Mouse (Mus musculus) ES-Bruce4 (cell line): ENCODE data around the gene Tmem220. TPM values are rescaled to one million over a fixed set of nuclear protein-coding genes. Genes with fewer than 3 reads are reported as not detected.
A peak's percentile ranks its signal among the peaks of the same experiment; 100 is the strongest.

ENCODE experiments used
- H3K27ac ChIP-seq: 2 replicates; pipeline ENCODE4 v1.5.1; 2012; ENCODE audit warnings: low read length, inconsistent platforms; ENCODE audit not compliant: insufficient read depth
- H3K27me3 ChIP-seq: 2 replicates; pipeline ENCODE4 v1.6.1; 2012; ENCODE audit warnings: mild to moderate bottlenecking, low read length, inconsistent platforms; ENCODE audit not compliant: control insufficient read depth, poor library complexity, insufficient read depth, severe bottlenecking
- H3K36me3 ChIP-seq: 2 replicates; pipeline ENCODE4 v1.6.1; 2012; ENCODE audit warnings: inconsistent platforms, mild to moderate bottlenecking, low read length, moderate library complexity; ENCODE audit not compliant: control insufficient read depth, poor library complexity, insufficient read depth, severe bottlenecking
- H3K4me1 ChIP-seq: one replicate; pipeline ENCODE4 v1.8.1; 2011; ENCODE audit warnings: low read length; ENCODE audit not compliant: control insufficient read depth, insufficient read depth
- H3K4me3 ChIP-seq: 2 replicates; pipeline ENCODE4 v1.5.1; 2011; ENCODE audit warnings: low read depth, mild to moderate bottlenecking, low read length
- H3K9ac ChIP-seq: 2 replicates; pipeline ENCODE4 v1.6.1; 2012; ENCODE audit warnings: low read depth, mild to moderate bottlenecking, inconsistent platforms; ENCODE audit not compliant: poor library complexity, severe bottlenecking
- H3K9me3 ChIP-seq: replicated peaks from 2 replicates; pipeline ENCODE4 v1.6.1; 2012; ENCODE audit warnings: mild to moderate bottlenecking, low read length, inconsistent platforms; ENCODE audit not compliant: control insufficient read depth, poor library complexity, insufficient read depth, severe bottlenecking
- CTCF ChIP-seq: IDR thresholded peaks from one replicate; pipeline ENCODE4 v1.8.1; 2011; ENCODE audit warnings: low read depth, low read length
- EP300 ChIP-seq: IDR thresholded peaks from 2 replicates; pipeline ENCODE4 v1.6.1; 2011; ENCODE audit warnings: low read depth, low read length; ENCODE audit not compliant: insufficient read depth
- POLR2A ChIP-seq: IDR thresholded peaks from one replicate; pipeline ENCODE4 v1.8.1; 2011; ENCODE audit warnings: low read length; ENCODE audit not compliant: insufficient read depth
- polyA plus RNA-seq: library from polyadenylated mRNA; stranded (reverse); fragments of >200 nt; gene quantifications from 2 replicates; pipeline ENCODE4 v1.2.4, GENCODE M21; 2011; ENCODE audit warnings: low read depth; ENCODE audit not compliant: missing spikeins, insufficient read depth, insufficient read length

Gene Tmem220
- polyA plus RNA-seq, 1 experiment: 2.0 TPM

DNA sequence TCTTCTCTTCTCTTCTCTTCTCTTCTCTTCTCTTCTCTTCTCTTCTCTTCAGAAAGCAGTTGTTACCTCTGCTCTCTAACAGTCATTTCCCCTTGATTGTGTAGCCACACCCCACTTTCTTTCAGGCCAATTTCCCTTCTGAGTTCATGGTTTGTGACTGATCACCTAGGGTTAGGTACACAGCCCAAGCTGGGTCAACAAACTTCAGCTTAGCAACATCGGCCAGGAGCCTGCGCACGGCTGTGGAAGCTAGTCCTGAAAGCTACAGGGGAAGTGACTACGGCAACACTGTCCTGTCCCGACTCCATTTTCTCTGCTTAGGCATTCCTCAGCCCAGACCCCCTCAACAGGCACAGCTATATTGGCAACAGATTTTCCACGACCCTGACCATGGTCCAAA is 20.0 kb downstream of the Tmem220 start:
- Histone ChIP-seq H3K9me3 (no peaks in the 10 kb centered on the region), H3K27me3 (no peaks in the 10 kb centered on the region), H3K4me3 (no peak overlapping the region), H3K27ac (0 out of 2 replicates have a peak overlapping the region, but pooled peaks have one; percentile 61), H3K4me1 (peaks cover 3% of the 10 kb centered on the region), H3K36me3 (peaks cover 20% of the 10 kb centered on the region), H3K9ac (no peak overlapping the region)
- TF ChIP-seq POLR2A (no peak), EP300 (no peak), CTCF (no peak)

GRCm38 (mm10) chr11:67047199-67047598 is 22.2 kb downstream of the Tmem220 start:
- Histone ChIP-seq H3K9me3 (no peaks in the 10 kb centered on the region), H3K9ac (no peak overlapping the region), H3K36me3 (0 out of 2 replicates have a peak, but pooled peaks cover 2% of the 10 kb centered on the region), H3K4me1 (peaks cover 3% of the 10 kb centered on the region), H3K27ac (no peak overlapping the region), H3K27me3 (no peaks in the 10 kb centered on the region), H3K4me3 (no peak overlapping the region)
- no peak for TF ChIP-seq POLR2A
- no peak for TF ChIP-seq EP300
- no peak for TF ChIP-seq CTCF

GRCm38 (mm10) chr11:67048496-67048895 is 23.5 kb downstream of the Tmem220 start:
- Histone ChIP-seq H3K4me3 (no peak overlapping the region), H3K9ac (0 out of 2 replicates have a peak overlapping the region, but pooled peaks have one; percentile 15), H3K27ac (no peak overlapping the region), H3K9me3 (no peaks in the 10 kb centered on the region), H3K36me3 (0 out of 2 replicates have a peak, but pooled peaks cover 2% of the 10 kb centered on the region), H3K4me1 (peaks cover 3% of the 10 kb centered on the region), H3K27me3 (no peaks in the 10 kb centered on the region)
- TF ChIP-seq CTCF (no peak), EP300 (no peak), POLR2A (no peak)

DNA sequence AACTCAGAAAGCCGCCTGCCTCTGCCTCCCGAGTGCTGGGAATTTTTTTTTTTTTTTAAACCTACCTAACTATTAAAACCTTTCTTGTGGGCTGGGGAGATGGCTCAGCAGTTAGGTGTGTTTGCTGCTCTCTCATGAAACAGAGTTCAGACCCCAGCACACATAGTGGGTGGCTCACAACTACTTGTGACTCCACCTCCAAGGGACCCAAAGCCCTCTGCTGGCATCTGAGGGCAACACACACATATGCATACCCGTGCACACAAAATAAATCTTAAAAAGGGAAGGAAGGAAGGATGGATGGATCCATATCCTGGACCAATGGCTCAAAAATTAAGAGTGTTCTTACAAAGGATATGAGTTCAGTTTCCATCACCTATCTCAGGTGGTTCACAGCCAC is 24.3 kb downstream of the Tmem220 start:
- H3K4me1 ChIP-seq: peaks cover 3% of the 10 kb centered on the region
- H3K27ac ChIP-seq: no peak overlapping the region
- no peak overlapping the region for H3K4me3 ChIP-seq
- TF ChIP-seq POLR2A (no peak), CTCF (no peak), EP300 (no peak)
- no peaks in the 10 kb centered on the region for H3K9me3 ChIP-seq
- H3K36me3 ChIP-seq: peaks cover 2% of the 10 kb centered on the region; the same call in 1 of the 2 replicates
- no peaks in the 10 kb centered on the region for H3K27me3 ChIP-seq
- no peak overlapping the region for H3K9ac ChIP-seq

DNA sequence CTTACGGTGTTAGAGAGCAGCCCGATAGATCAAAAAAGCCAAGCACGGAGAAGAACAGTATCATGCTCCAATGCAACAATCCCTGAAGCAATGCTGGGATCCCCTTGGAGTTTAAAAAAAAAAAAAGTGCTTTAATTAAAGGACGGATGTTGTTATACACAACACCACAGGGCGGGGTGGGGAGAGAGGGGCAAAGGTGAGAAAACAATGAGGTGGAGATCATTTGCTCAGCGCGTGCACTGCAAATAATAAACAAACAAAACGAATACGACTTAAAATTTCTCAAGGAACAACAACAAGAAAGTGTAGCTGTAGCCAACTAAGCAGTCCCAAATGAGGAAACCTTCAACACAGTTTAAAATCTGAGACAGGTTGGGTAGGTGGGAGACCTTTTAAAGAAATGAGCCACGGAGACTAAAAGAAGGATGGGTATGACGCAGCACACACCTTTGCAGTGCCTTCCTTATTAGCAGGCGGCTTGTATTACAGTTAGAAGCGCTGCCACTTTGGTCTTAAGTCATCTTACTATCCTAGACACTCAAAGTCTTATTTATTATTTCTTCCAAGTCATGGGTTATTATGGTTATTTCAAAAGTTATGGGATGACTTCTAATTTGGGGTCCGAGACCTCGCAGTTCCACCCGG is 26.8 kb downstream of the Tmem220 start:
- peak overlapping the region; percentile 46 for H3K27ac ChIP-seq
- peak overlapping the region; percentile 99 for H3K4me3 ChIP-seq
- H3K36me3 ChIP-seq: peaks cover 18% of the 10 kb centered on the region
- H3K9ac ChIP-seq: peak overlapping the region; percentile 91
- TF ChIP-seq EP300: no peak
- no peaks in the 10 kb centered on the region for H3K9me3 ChIP-seq
- H3K27me3 ChIP-seq: no peaks in the 10 kb centered on the region
- H3K4me1 ChIP-seq: peaks cover 3% of the 10 kb centered on the region

DNA sequence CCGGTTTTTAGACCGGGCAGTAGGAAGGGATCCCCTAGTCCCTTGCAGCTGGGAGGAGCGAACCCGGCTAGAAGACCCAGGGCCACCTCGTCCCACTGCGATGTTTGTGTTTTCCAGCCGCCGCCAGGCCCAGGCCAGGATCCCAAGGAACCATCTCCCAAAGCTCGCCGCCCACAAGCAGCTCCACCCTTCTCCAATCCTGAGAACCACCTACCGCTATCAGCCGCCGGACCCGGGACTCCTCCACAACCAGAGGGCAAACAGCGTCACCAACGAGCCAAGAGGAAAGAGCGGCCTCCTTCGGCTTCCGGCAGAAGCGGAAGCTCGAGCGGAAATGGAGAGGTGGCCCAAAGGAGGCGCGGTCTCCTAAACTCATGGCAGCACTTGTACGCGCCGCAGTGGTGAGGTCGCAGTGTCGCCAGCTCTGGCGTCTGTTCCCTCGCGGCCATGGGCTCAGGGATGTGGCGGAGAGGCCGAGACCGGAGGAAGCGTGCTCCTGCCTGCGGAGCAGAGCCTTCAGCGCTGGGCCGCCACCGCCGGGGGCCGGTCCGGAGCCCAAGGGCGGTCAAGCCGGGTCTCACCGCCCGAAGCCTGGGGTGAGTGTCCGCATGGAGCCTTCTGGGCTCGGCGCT is 27.5 kb downstream of the Tmem220 start, which contains the start of the genes Adprm and Sco1:
Adprm (minus strand) TSS at position 274 of the 632 bp plus-strand sequence.
Sco1 (plus strand) TSS at position 350 of the 632 bp plus-strand sequence.
- Histone ChIP-seq H3K36me3 (peaks cover 24% of the 10 kb centered on the region), H3K9me3 (no peaks in the 10 kb centered on the region), H3K4me1 (peaks cover 3% of the 10 kb centered on the region), H3K27me3 (no peaks in the 10 kb centered on the region), H3K27ac (peak within 1 kb of the TSS; percentile 46), H3K4me3 (peak within 1 kb of the TSS; percentile 99), H3K9ac (peak within 1 kb of the TSS; percentile 91)
- TF ChIP-seq POLR2A: peak; percentile 83
- no peak for TF ChIP-seq EP300
- TF ChIP-seq CTCF: no peak
